Mouse (Mus musculus) stomach, embryonic 14.5 days (tissue): ENCODE data around the gene Tcte2. TPM values are rescaled to one million over a fixed set of nuclear protein-coding genes. Genes with fewer than 3 reads are reported as not detected.
A peak's percentile ranks its signal among the peaks of the same experiment; 100 is the strongest.
"Not testable (repeated sequence)": the region's sequence is repeated elsewhere in the genome, so short reads cannot be mapped to it uniquely, and the experiment has no call there.

ENCODE experiments used
- ATAC-seq: fragments of 200-750 bp; cut with Nextera tagmentation; 2 replicates; pipeline ENCODE4 v1.8.0; 2017; ENCODE audit warnings: low read depth, moderate TSS enrichment; ENCODE audit not compliant: insufficient number of reproducible peaks, insufficient read depth, low FRiP score
- H3K27ac ChIP-seq: fragments of 300-500 bp; sonication (generic); 2 replicates; pipeline ENCODE4 v1.5.1; 2014; ENCODE audit warnings: mild to moderate bottlenecking, low read length, moderate library complexity, mixed read lengths
- H3K27me3 ChIP-seq: fragments of 300-500 bp; sonication (generic); 2 replicates; pipeline ENCODE4 v1.6.1; 2014; ENCODE audit warnings: low read length, control low read depth, mixed read lengths; ENCODE audit not compliant: control insufficient read depth, insufficient read depth
- H3K36me3 ChIP-seq: fragments of 300-500 bp; sonication (generic); 2 replicates; pipeline ENCODE4 v1.6.1; 2014; ENCODE audit warnings: mild to moderate bottlenecking, control low read depth, low read length, moderate library complexity, mixed read lengths; ENCODE audit not compliant: control insufficient read depth, insufficient read depth
- H3K4me1 ChIP-seq: fragments of 300-500 bp; sonication (generic); 2 replicates; pipeline ENCODE4 v1.6.1; 2014; ENCODE audit warnings: low read length, control low read depth, mixed read lengths; ENCODE audit not compliant: control insufficient read depth, insufficient read depth
- H3K4me2 ChIP-seq: fragments of 300-500 bp; sonication (generic); replicated peaks from 2 replicates; pipeline ENCODE4 v1.6.1; 2014; ENCODE audit warnings: low read depth, low read length, control low read depth
- H3K4me3 ChIP-seq: fragments of 300-500 bp; sonication (generic); 2 replicates; pipeline ENCODE4 v1.5.1; 2014; ENCODE audit warnings: low read depth, low read length, control low read depth
- H3K9ac ChIP-seq: fragments of 300-500 bp; sonication (generic); replicated peaks from 2 replicates; pipeline ENCODE4 v1.6.1; 2014; ENCODE audit warnings: low read depth, mild to moderate bottlenecking, control low read depth, low read length, moderate library complexity, mixed read lengths
- H3K9me3 ChIP-seq: fragments of 300-500 bp; sonication (generic); 2 replicates; pipeline ENCODE4 v1.6.1; 2016; ENCODE audit warnings: low read depth, low read length, control low read depth; ENCODE audit not compliant: control insufficient read depth
- WGBS: fragments of 180-500 bp; shearing (Covaris S2); extraction: QIAGEN DNeasy Blood & Tissue Kit; methylation state at CpG from one replicate; pipeline ENCODE4 v1.1.7; 2014; 5-methylcytosine and 5-hydroxymethylcytosine counted together
- polyA plus RNA-seq: library from polyadenylated mRNA; unstranded; fragments of >200 nt; fragmentation: Nextera tagmentation; extraction: Ambion mirVana; gene quantifications from 2 replicates; pipeline ENCODE4 v1.2.1, GENCODE M21; 2014

Gene Tcte2
- polyA plus RNA-seq, 1 experiment from 2014 or later = 6.9 TPM

- H3K27ac ChIP-seq = peak overlapping the region; percentile 94
- peak overlapping the region; percentile 29 for H3K4me3 ChIP-seq
- peak overlapping the region; percentile 46 for H3K4me2 ChIP-seq
- no peaks in the 10 kb centered on the region for H3K9me3 ChIP-seq
- H3K9ac ChIP-seq = peak overlapping the region; percentile 48
- peaks cover 15% of the 10 kb centered on the region for H3K4me1 ChIP-seq
- 46% methylated on average over 4 of the region's 4 CpGs for WGBS
- no peaks in the 10 kb centered on the region for H3K27me3 ChIP-seq
- ATAC-seq = 0 out of 2 replicates have a peak, but pooled peaks have one; percentile 7
- no peaks in the 10 kb centered on the region for H3K36me3 ChIP-seq
These were observed 78.6 kb downstream of the Tcte2 start for GRCm38 (mm10) chr17:13683027-13683410.

- H3K36me3 ChIP-seq = no peaks in the 10 kb centered on the region
- H3K27ac ChIP-seq = peak overlapping the region; percentile 94
- peak overlapping the region; percentile 29 for H3K4me3 ChIP-seq
- H3K27me3 ChIP-seq = no peaks in the 10 kb centered on the region
- peak overlapping the region; percentile 48 for H3K9ac ChIP-seq
- peaks cover 15% of the 10 kb centered on the region for H3K4me1 ChIP-seq
- 0 out of 2 replicates have a peak, but pooled peaks have one; percentile 11 for ATAC-seq
- 65% methylated on average over 9 of the region's 9 CpGs for WGBS
- peak overlapping the region; percentile 46 for H3K4me2 ChIP-seq
- no peaks in the 10 kb centered on the region for H3K9me3 ChIP-seq
These were observed 79.1 kb downstream of the Tcte2 start for GRCm38 (mm10) chr17:13682378-13683026.

- ATAC-seq = no peak
- H3K4me1 ChIP-seq = peaks cover 15% of the 10 kb centered on the region
- no peaks in the 10 kb centered on the region for H3K27me3 ChIP-seq
- H3K9ac ChIP-seq = no peak overlapping the region
- H3K27ac ChIP-seq = no peak overlapping the region; the same call in 1 of the 2 replicates
- no peaks in the 10 kb centered on the region for H3K36me3 ChIP-seq
- WGBS = 83% methylated on average over 5 of the region's 6 CpGs
- H3K4me2 ChIP-seq = peak overlapping the region; percentile 46
- H3K4me3 ChIP-seq = no peak overlapping the region
- H3K9me3 ChIP-seq = no peaks in the 10 kb centered on the region
These were observed 79.9 kb downstream of the Tcte2 start for GRCm38 (mm10) chr17:13681686-13682085.

GRCm38 (mm10) chr17:13681126-13681525 lies 80.5 kb downstream of the Tcte2 start:
- H3K27me3 ChIP-seq = no peaks in the 10 kb centered on the region
- no peak overlapping the region for H3K4me3 ChIP-seq
- H3K4me1 ChIP-seq = peaks cover 15% of the 10 kb centered on the region
- WGBS = 76% methylated on average over 6 of the region's 6 CpGs
- no peak overlapping the region for H3K9ac ChIP-seq
- H3K9me3 ChIP-seq = no peaks in the 10 kb centered on the region
- H3K36me3 ChIP-seq = no peaks in the 10 kb centered on the region
- no peak overlapping the region for H3K4me2 ChIP-seq
- ATAC-seq = no peak
- no peak overlapping the region for H3K27ac ChIP-seq

GRCm38 (mm10) chr17:13680318-13680717 lies 81.3 kb downstream of the Tcte2 start:
- no peak overlapping the region for H3K9ac ChIP-seq
- H3K4me1 ChIP-seq = peaks cover 15% of the 10 kb centered on the region
- no peak for ATAC-seq
- H3K4me3 ChIP-seq = no peak overlapping the region
- H3K27ac ChIP-seq = no peak overlapping the region
- H3K27me3 ChIP-seq = no peaks in the 10 kb centered on the region
- H3K4me2 ChIP-seq = no peak overlapping the region
- 69% methylated on average over 4 of the region's 4 CpGs for WGBS
- no peaks in the 10 kb centered on the region for H3K36me3 ChIP-seq
- H3K9me3 ChIP-seq = no peaks in the 10 kb centered on the region

- H3K36me3 ChIP-seq = no peaks in the 10 kb centered on the region
- H3K9ac ChIP-seq = no peak overlapping the region
- no peaks in the 10 kb centered on the region for H3K9me3 ChIP-seq
- no peak overlapping the region for H3K4me2 ChIP-seq
- H3K4me1 ChIP-seq = peaks cover 15% of the 10 kb centered on the region
- no peak for ATAC-seq
- no peak overlapping the region for H3K4me3 ChIP-seq
- 84% methylated on average over 6 of the region's 6 CpGs for WGBS
- no peak overlapping the region for H3K27ac ChIP-seq
- H3K27me3 ChIP-seq = no peaks in the 10 kb centered on the region
These were observed 81.9 kb downstream of the Tcte2 start for GRCm38 (mm10) chr17:13679725-13680124.

GRCm38 (mm10) chr17:13677225-13678148 lies 84.1 kb downstream of the Tcte2 start:
- Histone ChIP-seq H3K9ac (no peak overlapping the region), H3K4me2 (no peak overlapping the region)
- WGBS = 46% methylated on average over 9 of the region's 9 CpGs

GRCm38 (mm10) chr17:13676099-13676498 lies 85.5 kb downstream of the Tcte2 start:
- not testable (repeated sequence) for H3K4me3 ChIP-seq, ATAC-seq, H3K27ac ChIP-seq, H3K27me3 ChIP-seq, H3K9ac ChIP-seq, H3K4me1 ChIP-seq, H3K4me2 ChIP-seq, H3K9me3 ChIP-seq, H3K36me3 ChIP-seq
- WGBS = 93% methylated on average over 3 of the region's 3 CpGs

More at GRCm38 (mm10) chr17:13677225-13678148, 84.1 kb downstream of the Tcte2 start:
- H3K4me1 ChIP-seq = peaks cover under 1% of the 10 kb centered on the region
- H3K9me3 ChIP-seq = no peaks in the 10 kb centered on the region
- no peak overlapping the region for H3K4me3 ChIP-seq
- H3K27me3 ChIP-seq = no peaks in the 10 kb centered on the region
- no peak overlapping the region for H3K27ac ChIP-seq
- ATAC-seq = no peak
- H3K36me3 ChIP-seq = no peaks in the 10 kb centered on the region
